Mouse (Mus musculus) C2C12 (cell line): ENCODE results near the gene Ptgfrn. TPM values are rescaled to one million over a fixed set of nuclear protein-coding genes. Genes with fewer than 3 reads are reported as not detected.

Experiments
- H3K27me3 ChIP-seq: one replicate; pipeline ENCODE4 v1.6.1; 2011; ENCODE audit not compliant: control insufficient read depth, insufficient read depth, insufficient read length
- H3K36me3 ChIP-seq: one replicate; pipeline ENCODE4 v1.6.1; 2011; ENCODE audit not compliant: control insufficient read depth, insufficient read depth
- H3K4me3 ChIP-seq: one replicate; pipeline ENCODE4 v1.5.1; 2011; ENCODE audit warnings: mild to moderate bottlenecking, control low read depth; ENCODE audit not compliant: poor library complexity, insufficient read depth, severe bottlenecking
- H3K79me2 ChIP-seq: one replicate; pipeline ENCODE4 v1.6.1; 2011; ENCODE audit not compliant: control insufficient read depth, insufficient read depth
- H3K79me3 ChIP-seq: one replicate; pipeline ENCODE4 v1.6.1; 2011; ENCODE audit warnings: low read depth, control low read depth
- H3ac ChIP-seq: one replicate; pipeline ENCODE3; 2011; ENCODE audit warnings: low read depth; ENCODE audit not compliant: control insufficient read depth, insufficient read length
- CEBPB ChIP-seq: IDR thresholded peaks from one replicate; pipeline ENCODE4 v1.6.1; 2011; ENCODE audit warnings: low read depth, mild to moderate bottlenecking, control low read depth, moderate library complexity
- CTCF ChIP-seq: IDR thresholded peaks from one replicate; pipeline ENCODE4 v1.5.1; 2011; ENCODE audit not compliant: control insufficient read depth, insufficient read depth, insufficient read length
- FOSL1 ChIP-seq: IDR thresholded peaks from one replicate; pipeline ENCODE4 v1.8.0; 2011; ENCODE audit warnings: mild to moderate bottlenecking, low read length; ENCODE audit not compliant: poor library complexity, insufficient read depth, severe bottlenecking
- MAX ChIP-seq: IDR thresholded peaks from one replicate; pipeline ENCODE4 v1.6.1; 2011; ENCODE audit warnings: mild to moderate bottlenecking, control low read depth
- MYOD1 ChIP-seq: IDR thresholded peaks from one replicate; pipeline ENCODE4 v1.6.1; 2011; ENCODE audit warnings: low read depth; ENCODE audit not compliant: control insufficient read depth, insufficient read length
- MYOG ChIP-seq: IDR thresholded peaks from one replicate; pipeline ENCODE4 v1.6.1; 2011; ENCODE audit not compliant: control insufficient read depth, insufficient read length; ENCODE audit errors: extremely low read depth
- USF1 ChIP-seq: IDR thresholded peaks from one replicate; pipeline ENCODE4 v1.6.1; 2011; ENCODE audit warnings: low read depth, mild to moderate bottlenecking, control low read depth, moderate library complexity
- polyA plus RNA-seq: library from polyadenylated mRNA; unstranded; fragments of >200 nt; fragmentation: generic; extraction: Trizol; gene quantifications from one replicate; pipeline ENCODE4 v1.2.1, GENCODE M21; 2012; ENCODE audit warnings: missing spikeins

Gene Ptgfrn
- polyA plus RNA-seq, 1 experiment = 42.8 TPM

- Histone ChIP-seq H3K79me2 (no peaks in the 10 kb centered on the region), H3K79me3 (no peaks in the 10 kb centered on the region), H3K36me3 (peaks cover 19% of the 10 kb centered on the region), H3K27me3 (no peaks in the 10 kb centered on the region), H3K4me3 (no peak overlapping the region), H3ac (no peak overlapping the region)
- TF ChIP-seq CTCF = no peak
- TF ChIP-seq CEBPB = no peak
- TF ChIP-seq MYOD1 = no peak
- TF ChIP-seq MAX = no peak
- TF ChIP-seq USF1 = no peak
- no peak for TF ChIP-seq FOSL1
- no peak for TF ChIP-seq MYOG
These were observed 58.5 kb downstream of the Ptgfrn start for GRCm38 (mm10) chr3:101051601-101052000.

DNA sequence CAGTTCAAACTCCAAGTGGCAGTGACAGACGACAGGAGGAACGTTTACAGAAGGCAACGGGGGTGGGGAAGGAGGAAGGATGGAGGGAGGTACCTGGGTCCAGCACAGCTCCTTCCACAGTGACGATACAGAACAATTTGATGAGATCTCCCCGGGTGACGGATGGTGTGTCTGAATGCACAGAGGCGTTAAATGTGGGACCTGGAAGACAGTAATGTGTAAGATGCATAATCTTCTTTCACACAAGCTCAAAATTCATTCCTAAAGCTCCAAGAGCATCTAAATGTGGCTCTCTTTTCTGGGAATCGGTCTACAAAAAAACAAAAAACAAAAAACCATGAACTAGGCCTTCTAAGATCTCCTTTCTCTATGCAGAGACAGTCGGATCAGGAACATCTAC, 60.1 kb downstream of the Ptgfrn start:
- peaks cover 10% of the 10 kb centered on the region for H3K36me3 ChIP-seq
- no peaks in the 10 kb centered on the region for H3K79me3 ChIP-seq
- H3K79me2 ChIP-seq = no peaks in the 10 kb centered on the region
- no peak overlapping the region for H3ac ChIP-seq
- H3K27me3 ChIP-seq = no peaks in the 10 kb centered on the region
- no peak overlapping the region for H3K4me3 ChIP-seq
- no peak for TF ChIP-seq CEBPB

DNA sequence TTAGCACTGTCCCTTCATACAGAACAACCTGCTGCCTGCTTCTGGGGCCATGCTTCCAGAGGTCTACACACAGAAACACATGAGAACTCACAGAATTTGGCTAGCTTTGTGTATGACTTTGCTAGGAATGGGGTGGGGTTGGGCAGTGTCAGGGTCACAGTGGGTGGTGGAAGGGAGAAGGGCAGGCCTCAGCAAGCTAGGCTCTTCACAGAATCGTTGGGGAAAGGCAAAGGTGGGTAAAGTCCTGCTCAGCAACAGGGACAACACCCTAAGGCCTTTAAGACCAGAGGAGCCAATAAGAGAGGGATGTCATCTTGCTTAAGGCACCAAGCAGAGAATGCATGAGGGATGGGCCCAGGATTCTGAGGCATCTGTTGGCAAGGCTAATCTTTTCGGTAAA, 61.3 kb downstream of the Ptgfrn start:
- H3K79me3 ChIP-seq = no peaks in the 10 kb centered on the region
- no peaks in the 10 kb centered on the region for H3K27me3 ChIP-seq
- no peak overlapping the region for H3K4me3 ChIP-seq
- TF ChIP-seq MYOD1 (no peak), MYOG (no peak), CEBPB (no peak), CTCF (no peak)
- no peaks in the 10 kb centered on the region for H3K79me2 ChIP-seq
- peaks cover 4% of the 10 kb centered on the region for H3K36me3 ChIP-seq
- H3ac ChIP-seq = no peak overlapping the region

DNA sequence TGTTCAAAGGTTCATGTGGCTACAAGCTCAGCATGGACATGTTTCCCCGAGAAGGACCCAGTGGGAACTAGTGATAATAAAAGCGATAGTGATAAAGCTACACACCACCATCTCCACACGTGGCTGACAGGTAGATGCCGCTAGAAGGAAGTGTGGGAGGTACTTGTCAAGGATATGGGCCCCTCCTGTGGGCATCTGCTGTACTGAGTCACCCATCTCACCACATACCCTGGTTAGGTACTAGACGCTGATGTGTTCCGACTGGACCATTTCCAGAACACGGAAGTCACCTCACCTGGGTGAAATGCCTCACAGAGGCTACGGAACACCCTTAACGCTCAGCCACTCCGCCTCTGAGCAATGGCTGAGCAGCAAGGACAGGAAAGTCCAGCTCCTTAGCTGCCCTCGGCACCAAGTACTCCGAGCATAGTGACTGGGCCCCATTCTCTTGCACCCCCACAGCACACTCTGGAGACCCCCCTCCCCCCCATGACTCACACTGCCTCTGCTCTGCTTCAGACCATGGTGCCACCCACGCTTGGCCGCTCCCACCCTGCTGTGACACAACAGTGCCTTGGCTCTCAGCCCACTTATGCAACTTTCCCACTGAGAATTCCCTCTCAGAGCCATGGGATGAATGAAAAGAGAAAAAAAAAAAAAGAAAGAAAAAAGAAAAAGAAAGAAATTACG, 62.3 kb downstream of the Ptgfrn start:
- Histone ChIP-seq H3ac (no peak overlapping the region), H3K79me3 (no peaks in the 10 kb centered on the region), H3K4me3 (no peak overlapping the region), H3K36me3 (peaks cover 4% of the 10 kb centered on the region), H3K27me3 (no peaks in the 10 kb centered on the region), H3K79me2 (no peaks in the 10 kb centered on the region)
- TF ChIP-seq FOSL1 = no peak
- TF ChIP-seq CEBPB = peak; percentile 82
- no peak for TF ChIP-seq USF1

GRCm38 (mm10) chr3:101045431-101045830, 64.6 kb downstream of the Ptgfrn start:
- Histone ChIP-seq H3ac (no peak overlapping the region), H3K27me3 (no peaks in the 10 kb centered on the region), H3K4me3 (no peak overlapping the region), H3K36me3 (peaks cover 8% of the 10 kb centered on the region), H3K79me3 (no peaks in the 10 kb centered on the region), H3K79me2 (no peaks in the 10 kb centered on the region)
- TF ChIP-seq MYOG (no peak), CEBPB (no peak), MYOD1 (no peak), CTCF (no peak), USF1 (no peak), MAX (no peak)

DNA sequence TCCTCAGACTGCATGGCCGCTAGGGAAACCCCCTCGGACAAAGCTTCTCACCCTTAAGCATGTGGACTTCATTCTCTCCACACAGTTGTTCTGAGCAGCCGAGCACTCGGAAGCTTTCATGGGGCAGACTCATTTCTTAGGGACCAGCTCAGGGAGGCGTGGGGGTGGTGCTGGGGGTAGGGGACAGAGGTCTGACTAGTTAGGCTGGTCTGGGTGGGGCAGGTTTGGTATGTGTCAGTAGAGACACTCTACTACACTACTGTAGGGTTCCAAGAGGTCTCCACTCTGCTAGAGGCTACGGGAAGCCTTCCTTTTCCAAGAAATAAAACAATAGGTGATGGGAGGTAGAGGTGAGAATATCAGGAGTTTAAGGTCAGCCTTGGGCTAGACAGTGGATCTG, 65.4 kb downstream of the Ptgfrn start:
- Histone ChIP-seq H3ac (no peak overlapping the region), H3K36me3 (peaks cover 6% of the 10 kb centered on the region), H3K4me3 (no peak overlapping the region), H3K27me3 (no peaks in the 10 kb centered on the region), H3K79me2 (no peaks in the 10 kb centered on the region), H3K79me3 (no peaks in the 10 kb centered on the region)
- TF ChIP-seq MAX (no peak), MYOG (no peak), CEBPB (no peak), USF1 (no peak), CTCF (no peak), FOSL1 (no peak), MYOD1 (no peak)

- Histone ChIP-seq H3K36me3 (peaks cover 4% of the 10 kb centered on the region), H3K79me2 (no peaks in the 10 kb centered on the region)
- no peak for TF ChIP-seq MYOD1
- TF ChIP-seq CTCF = no peak
These were observed 68.1 kb downstream of the Ptgfrn start for GRCm38 (mm10) chr3:101041997-101042396.

More at GRCm38 (mm10) chr3:101041997-101042396, 68.1 kb downstream of the Ptgfrn start:
- Histone ChIP-seq H3K79me3 (no peaks in the 10 kb centered on the region), H3ac (no peak overlapping the region), H3K27me3 (no peaks in the 10 kb centered on the region), H3K4me3 (no peak overlapping the region)
